Mouse (Mus musculus): Measurements from ENCODE around the gene Atp6v0c. TPM values are rescaled to one million over a fixed set of nuclear protein-coding genes. Genes with fewer than 3 reads are reported as not detected.

The Atp6v0c gene
- polyA plus RNA-seq, 1 experiment from 2014 or later = 473 TPM

- no peaks in the 10 kb centered on the region for H3K36me3 ChIP-seq (ENCODE audit: insufficient read depth)
- H3K4me1 ChIP-seq (ENCODE audit: insufficient read depth) = no peaks in the 10 kb centered on the region
- no peaks in the 10 kb centered on the region for H3K27me3 ChIP-seq (ENCODE audit: insufficient read depth, low read length)
- H3K27ac ChIP-seq (ENCODE audit: low read depth) = no peak overlapping the region
- no peak overlapping the region for H3K4me3 ChIP-seq (ENCODE audit: low read depth, low read length)
- no peak overlapping the region for H3K9ac ChIP-seq
- no peaks in the 10 kb centered on the region for H3K9me3 ChIP-seq (ENCODE audit: low read depth, low read length)
- TF ChIP-seq CTCF (IDR thresholded peaks at IDR 0.05; ENCODE audit: low read depth) = no peak
- DNase-seq (no peak), ATAC-seq (ENCODE audit: insufficient read depth) (no peak)
- H3K4me2 ChIP-seq = no peak overlapping the region
- 49% methylated on average over 15 of the region's 15 CpGs for WGBS
Measured at GRCm38 (mm10) chr17:24197032-24197824, 27.7 kb upstream of the Atp6v0c start.

GRCm38 (mm10) chr17:24195349-24195748, 25.8 kb upstream of the Atp6v0c start:
- Histone ChIP-seq H3K9me3 (ENCODE audit: low read depth, low read length) (no peaks in the 10 kb centered on the region), H3K27me3 (ENCODE audit: insufficient read depth, low read length) (no peaks in the 10 kb centered on the region), H3K36me3 (ENCODE audit: insufficient read depth) (no peaks in the 10 kb centered on the region), H3K9ac (no peak overlapping the region), H3K4me3 (ENCODE audit: low read depth, low read length) (no peak overlapping the region), H3K4me2 (no peak overlapping the region), H3K4me1 (ENCODE audit: insufficient read depth) (no peaks in the 10 kb centered on the region), H3K27ac (ENCODE audit: low read depth) (no peak overlapping the region)
- ATAC-seq (ENCODE audit: insufficient read depth) (no peak), DNase-seq (no peak)
- TF ChIP-seq CTCF (IDR thresholded peaks at IDR 0.05; ENCODE audit: low read depth) = no peak
- WGBS = 55% methylated on average over 2 of the region's 2 CpGs

- no peaks in the 10 kb centered on the region for H3K27me3 ChIP-seq (ENCODE audit: insufficient read depth, low read length)
- TF ChIP-seq CTCF (IDR thresholded peaks at IDR 0.05; ENCODE audit: low read depth) = no peak
- no peaks in the 10 kb centered on the region for H3K9me3 ChIP-seq (ENCODE audit: low read depth, low read length)
- no peak overlapping the region for H3K4me3 ChIP-seq (ENCODE audit: low read depth, low read length)
- 0 out of 2 replicates have a peak, but pooled peaks cover 4% of the 10 kb centered on the region for H3K36me3 ChIP-seq (ENCODE audit: insufficient read depth)
- DNase-seq (no peak), ATAC-seq (ENCODE audit: insufficient read depth) (no peak)
- WGBS = 83% methylated on average over 5 of the region's 5 CpGs
- no peak overlapping the region for H3K27ac ChIP-seq (ENCODE audit: low read depth)
- no peak overlapping the region for H3K4me2 ChIP-seq
- no peak overlapping the region for H3K9ac ChIP-seq
- H3K4me1 ChIP-seq (ENCODE audit: insufficient read depth) = no peaks in the 10 kb centered on the region
Measured at GRCm38 (mm10) chr17:24193769-24194168, 24.3 kb upstream of the Atp6v0c start.

GRCm38 (mm10) chr17:24193268-24193667, 23.8 kb upstream of the Atp6v0c start:
- Histone ChIP-seq H3K9me3 (ENCODE audit: low read depth, low read length) (no peaks in the 10 kb centered on the region), H3K27ac (ENCODE audit: low read depth) (no peak overlapping the region), H3K9ac (no peak overlapping the region), H3K4me3 (ENCODE audit: low read depth, low read length) (no peak overlapping the region), H3K27me3 (ENCODE audit: insufficient read depth, low read length) (no peaks in the 10 kb centered on the region), H3K36me3 (ENCODE audit: insufficient read depth) (0 out of 2 replicates have a peak, but pooled peaks cover 4% of the 10 kb centered on the region), H3K4me2 (no peak overlapping the region), H3K4me1 (ENCODE audit: insufficient read depth) (no peaks in the 10 kb centered on the region)
- TF ChIP-seq CTCF (IDR thresholded peaks at IDR 0.05; ENCODE audit: low read depth) = no peak
- WGBS = 85% methylated on average over 8 of the region's 8 CpGs
- ATAC-seq (ENCODE audit: insufficient read depth) = no peak
- DNase-seq = no peak

GRCm38 (mm10) chr17:24192848-24193247, 23.3 kb upstream of the Atp6v0c start:
- H3K36me3 ChIP-seq (ENCODE audit: insufficient read depth) = 0 out of 2 replicates have a peak, but pooled peaks cover 4% of the 10 kb centered on the region
- DNase-seq (no peak), ATAC-seq (ENCODE audit: insufficient read depth) (no peak)
- no peak for TF ChIP-seq CTCF (IDR thresholded peaks at IDR 0.05; ENCODE audit: low read depth)
- H3K9ac ChIP-seq = no peak overlapping the region; the same call in 1 of the 2 replicates
- H3K4me1 ChIP-seq (ENCODE audit: insufficient read depth) = no peaks in the 10 kb centered on the region
- no peak overlapping the region for H3K4me3 ChIP-seq (ENCODE audit: low read depth, low read length)
- no peaks in the 10 kb centered on the region for H3K27me3 ChIP-seq (ENCODE audit: insufficient read depth, low read length)
- H3K27ac ChIP-seq (ENCODE audit: low read depth) = no peak overlapping the region
- no peaks in the 10 kb centered on the region for H3K9me3 ChIP-seq (ENCODE audit: low read depth, low read length)
- no peak overlapping the region for H3K4me2 ChIP-seq
- WGBS = 67% methylated on average over 8 of the region's 8 CpGs

GRCm38 (mm10) chr17:24191481-24191880, 22.0 kb upstream of the Atp6v0c start:
- Histone ChIP-seq H3K9ac (no peak overlapping the region), H3K36me3 (ENCODE audit: insufficient read depth) (0 out of 2 replicates have a peak, but pooled peaks cover 4% of the 10 kb centered on the region), H3K4me3 (ENCODE audit: low read depth, low read length) (no peak overlapping the region), H3K27ac (ENCODE audit: low read depth) (no peak overlapping the region), H3K4me1 (ENCODE audit: insufficient read depth) (no peaks in the 10 kb centered on the region), H3K4me2 (no peak overlapping the region), H3K27me3 (ENCODE audit: insufficient read depth, low read length) (no peaks in the 10 kb centered on the region), H3K9me3 (ENCODE audit: low read depth, low read length) (no peaks in the 10 kb centered on the region)
- DNase-seq (no peak), ATAC-seq (ENCODE audit: insufficient read depth) (no peak)
- no peak for TF ChIP-seq CTCF (IDR thresholded peaks at IDR 0.05; ENCODE audit: low read depth)
- 77% methylated on average over 4 of the region's 4 CpGs for WGBS

- Histone ChIP-seq H3K27me3 (ENCODE audit: insufficient read depth, low read length) (no peaks in the 10 kb centered on the region), H3K9me3 (ENCODE audit: low read depth, low read length) (no peaks in the 10 kb centered on the region), H3K4me2 (no peak overlapping the region), H3K36me3 (ENCODE audit: insufficient read depth) (0 out of 2 replicates have a peak, but pooled peaks cover 4% of the 10 kb centered on the region), H3K27ac (ENCODE audit: low read depth) (no peak overlapping the region), H3K4me1 (ENCODE audit: insufficient read depth) (no peaks in the 10 kb centered on the region), H3K9ac (no peak overlapping the region), H3K4me3 (ENCODE audit: low read depth, low read length) (no peak overlapping the region)
- ATAC-seq (ENCODE audit: insufficient read depth) (no peak), DNase-seq (no peak)
- TF ChIP-seq CTCF (IDR thresholded peaks at IDR 0.05; ENCODE audit: low read depth) = no peak
- 85% methylated on average over 2 of the region's 2 CpGs for WGBS
Measured at GRCm38 (mm10) chr17:24190934-24191333, 21.4 kb upstream of the Atp6v0c start.
